Mouse (Mus musculus): ENCODE measurements at regions not wholly inside any gene's neighbourhood (a gene's known extent, or its start where the extent isn't known, plus 50 kb on each side); places are given as distances from the start of the nearest gene placed in this dataset.

DNA sequence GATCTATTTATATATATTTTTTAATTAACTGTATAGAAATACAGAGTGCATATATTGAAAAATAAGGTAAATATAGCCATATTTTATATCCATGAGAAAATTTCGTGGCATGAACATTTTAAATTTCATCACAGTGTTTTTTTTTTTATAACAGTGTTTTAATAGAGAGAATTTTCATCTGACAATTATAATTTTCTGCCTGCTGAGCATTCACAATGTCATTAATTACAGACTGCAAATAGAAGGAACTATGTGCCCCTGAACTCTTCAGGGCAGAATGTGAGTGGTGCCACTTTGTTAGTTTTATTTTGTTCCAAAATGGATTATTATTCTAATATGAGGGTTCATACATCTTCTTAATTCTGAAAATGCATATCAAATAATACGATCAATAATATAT is 358.3 kb upstream of the C030005K15Rik start:
- Histone ChIP-seq H3K27me3 (ENCODE audit: poor library complexity, severe bottlenecking) (no peaks in the 10 kb centered on the region), H3K4me1 (no peaks in the 10 kb centered on the region), H3K9me3 (no peaks in the 10 kb centered on the region), H3K36me3 (replicated peaks) (no peaks in the 10 kb centered on the region), H3K27ac (no peak overlapping the region), H3K4me3 (no peak overlapping the region)
- WGBS: 66% methylated on average over 2 of the region's 2 CpGs
- no peak for DNase-seq (ENCODE audit: extremely low spot score, low spot score)

DNA sequence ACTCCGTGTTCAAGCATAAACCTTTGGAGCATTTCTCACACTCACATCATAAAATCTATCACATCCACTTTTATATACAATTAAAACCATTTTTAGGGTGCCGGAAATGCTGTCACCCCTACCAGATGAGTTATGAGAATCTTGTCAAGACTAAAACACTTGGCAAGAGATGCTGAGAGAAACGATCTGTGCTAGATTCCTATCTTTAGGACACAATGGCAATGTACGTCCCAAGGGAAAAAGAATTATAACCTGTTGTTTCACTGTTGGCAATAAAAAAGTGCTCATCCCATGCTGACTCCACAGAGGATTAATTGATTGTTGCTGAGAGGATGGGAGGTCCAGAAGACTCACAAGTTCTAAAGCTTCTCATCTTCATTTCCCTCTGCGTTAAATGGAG is 389.7 kb upstream of the C030005K15Rik start:
- H3K27me3 ChIP-seq (ENCODE audit: poor library complexity, severe bottlenecking): no peaks in the 10 kb centered on the region
- H3K4me1 ChIP-seq: no peaks in the 10 kb centered on the region
- no peaks in the 10 kb centered on the region for H3K9me3 ChIP-seq
- no peaks in the 10 kb centered on the region for H3K36me3 ChIP-seq (replicated peaks)
- no peak overlapping the region for H3K27ac ChIP-seq
- DNase-seq (ENCODE audit: extremely low spot score, low spot score): no peak
- WGBS: 91% methylated on average over 5 of the region's 5 CpGs
- no peak overlapping the region for H3K4me3 ChIP-seq

DNA sequence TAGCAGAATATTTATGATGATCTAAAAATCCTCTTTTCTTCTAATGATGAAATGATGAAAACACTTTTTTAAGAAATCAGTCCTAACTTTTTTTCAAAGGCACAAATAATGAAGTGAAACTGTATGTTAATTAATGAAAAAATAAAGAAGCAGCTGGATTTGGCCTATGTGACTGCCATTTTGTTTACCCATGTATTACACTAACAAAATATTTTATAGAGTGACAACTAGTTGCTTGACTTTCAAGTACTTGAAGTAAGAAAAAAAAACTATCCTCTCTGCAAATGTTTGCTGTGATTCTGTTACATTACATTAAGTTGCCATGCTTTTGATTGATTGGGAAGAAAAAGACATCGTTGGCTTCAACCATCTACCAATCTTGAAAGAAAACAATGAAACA is 399.2 kb upstream of the C030005K15Rik start:
- Histone ChIP-seq H3K9me3 (no peaks in the 10 kb centered on the region), H3K27ac (no peak overlapping the region), H3K36me3 (replicated peaks) (no peaks in the 10 kb centered on the region), H3K4me1 (no peaks in the 10 kb centered on the region), H3K27me3 (ENCODE audit: poor library complexity, severe bottlenecking) (no peaks in the 10 kb centered on the region), H3K4me3 (no peak overlapping the region)
- WGBS: 96% methylated on average over 1 of the region's 1 CpGs
- DNase-seq (ENCODE audit: extremely low spot score, low spot score): no peak

DNA sequence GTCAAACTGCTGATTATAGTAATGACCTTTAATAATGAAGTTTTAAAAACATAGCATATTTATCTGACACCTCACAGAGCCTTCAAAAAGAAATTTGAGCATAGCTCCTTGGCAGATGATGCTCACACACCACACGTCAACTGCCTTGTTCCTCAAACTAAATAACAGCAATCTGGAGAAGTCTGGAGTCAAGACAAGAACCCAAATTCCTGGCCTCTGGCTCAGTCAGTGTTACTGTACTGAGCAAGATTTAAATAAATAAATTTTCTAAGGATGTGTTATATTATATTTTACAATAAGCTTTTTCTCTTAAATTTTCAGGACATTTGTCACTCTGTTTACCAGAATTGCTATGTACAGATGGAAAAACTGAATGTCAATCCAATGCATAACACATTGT is 408.5 kb upstream of the C030005K15Rik start:
- H3K4me3 ChIP-seq: no peak overlapping the region
- no peak overlapping the region for H3K27ac ChIP-seq
- H3K9me3 ChIP-seq: no peaks in the 10 kb centered on the region
- H3K4me1 ChIP-seq: no peaks in the 10 kb centered on the region
- 85% methylated on average over 1 of the region's 1 CpGs for WGBS
- no peaks in the 10 kb centered on the region for H3K36me3 ChIP-seq (replicated peaks)
- H3K27me3 ChIP-seq (ENCODE audit: poor library complexity, severe bottlenecking): no peaks in the 10 kb centered on the region
- DNase-seq (ENCODE audit: extremely low spot score, low spot score): no peak

DNA sequence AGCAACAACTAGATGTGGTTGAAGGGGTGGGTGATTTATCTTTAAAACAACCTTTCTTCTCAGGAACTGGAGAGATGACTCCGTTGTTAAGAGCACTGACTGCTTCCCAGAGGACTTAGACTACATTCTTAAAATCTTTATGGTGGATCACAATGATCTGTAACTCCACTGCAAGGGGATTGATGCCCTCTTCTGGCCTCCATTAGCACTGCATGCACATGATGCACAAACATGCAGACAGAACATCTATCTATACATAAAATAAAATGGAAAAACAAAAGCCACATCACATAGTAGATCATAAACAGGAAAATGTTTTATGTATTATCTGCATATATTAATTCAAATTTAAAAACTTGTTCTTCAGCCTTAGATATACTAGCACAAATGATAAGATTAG is 419.2 kb upstream of the C030005K15Rik start:
- H3K4me1 ChIP-seq: no peaks in the 10 kb centered on the region
- H3K27ac ChIP-seq: no peak overlapping the region
- H3K27me3 ChIP-seq (ENCODE audit: poor library complexity, severe bottlenecking): no peaks in the 10 kb centered on the region
- H3K36me3 ChIP-seq (replicated peaks): no peaks in the 10 kb centered on the region
- DNase-seq (ENCODE audit: extremely low spot score, low spot score): no peak
- H3K9me3 ChIP-seq: no peaks in the 10 kb centered on the region
- WGBS: 61% methylated on average over 1 of the region's 1 CpGs
- H3K4me3 ChIP-seq: no peak overlapping the region

DNA sequence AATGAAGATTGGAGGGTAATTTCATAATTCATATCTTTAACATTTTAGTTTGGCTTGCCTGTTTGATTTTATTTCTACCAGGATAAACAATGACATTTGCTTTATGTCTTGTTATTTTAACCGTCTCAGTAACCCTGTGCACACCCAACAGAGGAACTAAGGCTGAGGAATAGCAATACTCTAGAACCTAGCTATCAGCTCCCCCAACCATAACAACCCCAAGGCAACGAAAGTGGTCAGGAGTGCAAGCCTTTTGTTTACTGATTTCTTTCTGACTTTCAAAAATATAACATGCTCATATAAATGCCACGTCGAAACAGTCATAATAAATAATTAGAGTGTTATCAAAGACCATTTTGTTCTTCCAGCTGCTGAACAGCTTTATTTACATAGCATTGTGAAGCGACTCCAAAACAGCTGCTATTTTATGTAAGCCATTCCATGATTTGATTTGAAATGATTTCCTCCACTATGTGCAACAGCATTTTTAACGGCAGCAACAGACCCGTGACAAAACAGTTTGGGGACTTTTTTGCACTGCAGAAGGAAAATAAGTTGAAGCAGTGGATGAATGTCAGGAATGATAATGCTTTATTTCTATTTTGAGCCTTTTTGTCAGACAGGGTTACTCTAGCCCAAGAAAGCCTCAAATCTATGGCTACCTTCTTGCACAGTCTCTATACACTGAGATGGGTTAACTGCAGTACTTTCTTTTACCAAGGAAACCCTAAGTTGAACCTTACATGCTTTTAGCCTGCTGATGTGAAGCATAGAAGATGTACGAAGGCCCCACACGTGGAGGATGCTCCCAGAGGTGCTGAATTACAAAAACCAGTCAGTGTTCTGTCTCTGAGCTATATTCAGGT is 420.7 kb upstream of the C030005K15Rik start:
- WGBS: 88% methylated on average over 9 of the region's 9 CpGs
- Histone ChIP-seq H3K9me3 (no peaks in the 10 kb centered on the region), H3K4me1 (no peaks in the 10 kb centered on the region), H3K27me3 (ENCODE audit: poor library complexity, severe bottlenecking) (no peaks in the 10 kb centered on the region), H3K27ac (no peak overlapping the region), H3K4me3 (no peak overlapping the region), H3K36me3 (replicated peaks) (no peaks in the 10 kb centered on the region)
- DNase-seq (ENCODE audit: extremely low spot score, low spot score): no peak

DNA sequence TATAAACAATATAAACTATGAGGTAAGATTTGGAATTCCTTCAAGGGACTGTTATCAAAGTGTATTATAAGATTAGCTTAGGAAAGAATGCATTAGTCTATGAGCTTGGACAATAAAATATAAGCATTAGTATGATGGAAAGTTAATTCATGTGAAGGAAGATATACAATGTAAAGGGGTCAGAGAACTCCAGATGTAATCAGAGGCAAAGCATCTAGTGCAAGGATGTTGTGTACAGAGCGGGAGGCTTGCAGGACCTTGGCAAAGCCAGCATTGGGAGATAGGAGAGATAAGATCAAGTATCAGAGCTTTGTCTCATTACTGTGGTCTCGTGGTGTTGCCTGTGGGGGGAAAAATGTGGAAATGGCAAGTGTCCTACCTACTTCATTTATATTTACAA is 429.4 kb upstream of the C030005K15Rik start:
- H3K27ac ChIP-seq: no peak overlapping the region
- no peak for DNase-seq (ENCODE audit: extremely low spot score, low spot score)
- WGBS: 87% methylated on average over 2 of the region's 2 CpGs
- no peaks in the 10 kb centered on the region for H3K36me3 ChIP-seq (replicated peaks)
- H3K9me3 ChIP-seq: no peaks in the 10 kb centered on the region
- H3K4me3 ChIP-seq: no peak overlapping the region
- H3K27me3 ChIP-seq (ENCODE audit: poor library complexity, severe bottlenecking): no peaks in the 10 kb centered on the region
- no peaks in the 10 kb centered on the region for H3K4me1 ChIP-seq

DNA sequence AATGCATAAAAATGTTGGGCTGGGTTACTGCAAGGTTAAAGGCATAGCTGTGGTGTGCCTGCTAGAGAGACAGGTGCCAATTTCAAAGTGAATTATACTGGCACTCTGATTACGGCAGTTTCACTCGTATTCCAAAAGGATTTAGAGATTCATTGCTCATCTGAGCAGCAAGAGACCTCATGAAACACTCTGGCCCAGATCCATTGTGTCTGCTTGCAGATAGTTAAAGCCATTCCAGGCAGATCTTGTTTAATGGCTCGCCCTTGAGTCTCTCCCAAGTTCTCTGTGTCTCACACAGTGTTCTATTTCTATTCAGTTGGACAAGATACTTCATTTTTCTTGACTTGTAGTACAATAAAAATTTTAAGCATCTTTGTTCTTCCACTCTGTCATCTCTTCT is 459.1 kb upstream of the C030005K15Rik start:
- Histone ChIP-seq H3K36me3 (replicated peaks) (no peaks in the 10 kb centered on the region), H3K27me3 (ENCODE audit: poor library complexity, severe bottlenecking) (no peaks in the 10 kb centered on the region)
- 78% methylated on average over 3 of the region's 3 CpGs for WGBS

DNA sequence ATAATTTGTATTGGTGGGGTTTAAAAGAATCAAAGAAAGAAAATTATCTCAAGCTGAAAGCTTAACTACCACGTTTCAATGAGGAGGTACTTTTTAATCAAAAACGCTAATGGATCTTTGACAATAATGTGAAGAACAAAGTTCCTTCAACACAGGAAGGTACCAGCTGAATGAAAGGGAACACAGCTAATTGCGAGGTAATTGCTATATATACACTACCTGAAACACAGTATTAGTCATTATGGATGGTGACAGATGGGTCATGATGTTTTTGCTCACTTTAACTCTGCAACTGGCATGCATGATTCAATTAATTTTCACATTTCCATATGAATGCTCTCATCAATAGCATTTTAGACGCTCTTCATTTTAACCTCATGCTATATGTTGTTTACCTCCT is 470.3 kb upstream of the C030005K15Rik start:
- Histone ChIP-seq H3K4me1 (no peaks in the 10 kb centered on the region), H3K36me3 (replicated peaks) (no peaks in the 10 kb centered on the region), H3K27me3 (ENCODE audit: poor library complexity, severe bottlenecking) (no peaks in the 10 kb centered on the region), H3K9me3 (no peaks in the 10 kb centered on the region), H3K4me3 (no peak overlapping the region), H3K27ac (no peak overlapping the region)
- 85% methylated on average over 4 of the region's 4 CpGs for WGBS
- no peak for DNase-seq (ENCODE audit: extremely low spot score, low spot score)

More for the DNA sequence above, 459.1 kb upstream of the C030005K15Rik start:
- H3K4me3 ChIP-seq: no peak overlapping the region
- H3K27ac ChIP-seq: no peak overlapping the region
- H3K9me3 ChIP-seq: no peaks in the 10 kb centered on the region
- no peaks in the 10 kb centered on the region for H3K4me1 ChIP-seq
- no peak for DNase-seq (ENCODE audit: extremely low spot score, low spot score)

DNA sequence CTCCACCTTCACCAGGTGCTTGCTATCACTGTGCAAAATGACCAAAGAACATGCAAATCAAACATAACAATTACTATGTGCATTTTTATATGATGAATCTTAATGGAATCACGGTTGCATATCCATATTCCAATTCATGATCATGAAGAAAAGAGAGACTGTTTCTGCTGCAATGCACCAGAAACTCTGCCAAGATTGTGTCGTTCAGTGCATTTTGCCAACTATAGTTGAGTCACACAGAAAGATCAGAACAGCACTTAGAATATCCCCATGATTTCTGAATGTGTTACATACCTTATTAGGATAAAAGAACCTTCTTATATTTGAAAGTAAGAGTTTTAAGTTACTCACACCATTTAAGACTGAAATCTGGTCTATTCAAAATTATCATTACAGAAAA is 483.7 kb upstream of the C030005K15Rik start:
- Histone ChIP-seq H3K4me3 (no peak overlapping the region), H3K9me3 (no peaks in the 10 kb centered on the region)

DNA sequence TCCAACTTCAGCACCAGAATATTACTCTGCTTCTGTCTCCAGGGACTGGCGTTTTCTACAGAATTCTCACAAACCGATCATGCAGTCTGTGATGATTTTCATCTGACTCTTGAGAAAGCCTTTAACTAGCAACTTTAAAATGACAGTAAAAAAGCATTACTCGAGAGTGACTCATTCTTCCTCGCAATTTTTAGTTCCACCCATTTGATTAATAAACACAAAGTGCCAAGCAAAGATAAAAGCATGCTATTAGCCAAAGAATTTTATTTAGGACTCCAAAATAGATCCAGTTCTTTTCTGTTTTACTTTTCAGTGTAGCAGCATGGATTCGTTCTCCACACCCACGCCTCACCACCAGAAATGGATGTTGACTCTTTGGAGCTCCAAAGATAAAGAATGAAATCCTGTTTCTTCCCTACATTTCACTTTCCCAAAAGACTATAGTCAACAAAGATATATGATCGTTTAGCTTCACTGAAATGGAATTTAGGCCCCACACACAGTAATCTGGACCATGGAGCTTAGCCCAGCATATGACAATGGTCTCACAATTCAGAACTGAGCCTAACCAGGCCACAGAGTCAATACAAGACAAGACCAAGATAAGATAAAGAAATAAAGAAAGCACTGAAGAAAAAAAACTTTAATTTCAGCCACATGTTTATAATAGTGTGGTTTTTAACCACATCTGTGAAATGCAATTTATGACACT is 486.5 kb upstream of the C030005K15Rik start:
- DNase-seq (ENCODE audit: extremely low spot score, low spot score): no peak
- no peaks in the 10 kb centered on the region for H3K9me3 ChIP-seq
- H3K36me3 ChIP-seq (replicated peaks): no peaks in the 10 kb centered on the region
- no peaks in the 10 kb centered on the region for H3K27me3 ChIP-seq (ENCODE audit: poor library complexity, severe bottlenecking)
- WGBS: 86% methylated on average over 7 of the region's 7 CpGs
- no peak overlapping the region for H3K4me3 ChIP-seq
- H3K4me1 ChIP-seq: no peaks in the 10 kb centered on the region
- H3K27ac ChIP-seq: no peak overlapping the region

More for the DNA sequence above, 483.7 kb upstream of the C030005K15Rik start:
- no peak for DNase-seq (ENCODE audit: extremely low spot score, low spot score)
- no peak overlapping the region for H3K27ac ChIP-seq
- H3K27me3 ChIP-seq (ENCODE audit: poor library complexity, severe bottlenecking): no peaks in the 10 kb centered on the region
- no peaks in the 10 kb centered on the region for H3K36me3 ChIP-seq (replicated peaks)
- H3K4me1 ChIP-seq: no peaks in the 10 kb centered on the region
- WGBS: 88% methylated on average over 2 of the region's 2 CpGs

DNA sequence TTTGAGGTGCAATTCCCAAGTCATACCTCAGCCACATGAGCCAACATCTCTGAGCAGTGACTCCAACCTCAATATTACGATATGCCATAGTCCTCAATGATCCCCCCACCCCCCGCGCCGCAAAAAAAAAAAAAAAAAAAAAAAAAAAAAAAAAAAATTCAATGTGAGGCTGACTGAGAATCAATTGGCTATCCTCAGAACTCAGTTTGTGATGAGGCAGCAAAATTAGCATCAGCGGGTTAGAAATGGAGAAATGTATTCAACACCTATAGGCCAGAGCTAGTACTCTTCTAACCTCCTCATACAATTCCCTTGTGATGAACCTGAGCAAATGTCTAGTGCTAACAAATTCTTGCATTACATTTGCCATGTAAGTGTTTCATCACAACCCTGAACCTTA is 504.5 kb upstream of the C030005K15Rik start:
- DNase-seq (ENCODE audit: extremely low spot score, low spot score): no peak
- Histone ChIP-seq H3K27me3 (ENCODE audit: poor library complexity, severe bottlenecking) (no peaks in the 10 kb centered on the region), H3K9me3 (no peaks in the 10 kb centered on the region), H3K36me3 (replicated peaks) (no peaks in the 10 kb centered on the region), H3K4me1 (no peaks in the 10 kb centered on the region), H3K27ac (no peak overlapping the region), H3K4me3 (no peak overlapping the region)
- WGBS: 90% methylated on average over 5 of the region's 5 CpGs

DNA sequence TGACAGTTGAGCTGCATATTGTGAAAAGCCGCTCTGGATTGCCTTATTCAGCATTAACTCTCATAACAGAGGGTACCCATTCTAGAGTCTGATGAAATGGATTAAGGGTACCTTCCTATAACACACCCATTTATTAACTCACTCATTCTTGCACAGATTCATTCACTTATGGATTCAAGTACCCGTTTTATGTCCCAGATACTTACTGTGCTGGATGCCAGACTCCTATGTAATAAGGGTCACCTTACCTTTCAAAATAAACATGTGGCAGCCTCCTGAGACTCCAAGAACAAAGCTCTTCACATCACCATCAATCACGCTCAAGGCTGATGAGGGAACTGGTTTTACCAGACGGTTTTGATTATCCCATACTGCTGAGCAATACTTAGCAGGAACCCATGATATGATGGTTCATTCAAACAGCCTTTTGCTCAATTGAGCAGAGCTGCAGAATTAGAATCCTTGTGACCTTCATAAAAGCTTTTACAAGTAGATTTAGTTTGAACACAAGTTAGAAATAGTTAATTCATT is 505.2 kb upstream of the C030005K15Rik start:
- Histone ChIP-seq H3K9me3 (no peaks in the 10 kb centered on the region), H3K27me3 (ENCODE audit: poor library complexity, severe bottlenecking) (no peaks in the 10 kb centered on the region), H3K4me3 (no peak overlapping the region), H3K36me3 (replicated peaks) (no peaks in the 10 kb centered on the region), H3K27ac (no peak overlapping the region), H3K4me1 (no peaks in the 10 kb centered on the region)
- WGBS: 75% methylated on average over 4 of the region's 4 CpGs
- no peak for DNase-seq (ENCODE audit: extremely low spot score, low spot score)

Data from forebrain, embryonic 10.5 days (tissue).